9 mouse cellular contexts compared by ENCODE assay signal in the genomic region with DNA sequence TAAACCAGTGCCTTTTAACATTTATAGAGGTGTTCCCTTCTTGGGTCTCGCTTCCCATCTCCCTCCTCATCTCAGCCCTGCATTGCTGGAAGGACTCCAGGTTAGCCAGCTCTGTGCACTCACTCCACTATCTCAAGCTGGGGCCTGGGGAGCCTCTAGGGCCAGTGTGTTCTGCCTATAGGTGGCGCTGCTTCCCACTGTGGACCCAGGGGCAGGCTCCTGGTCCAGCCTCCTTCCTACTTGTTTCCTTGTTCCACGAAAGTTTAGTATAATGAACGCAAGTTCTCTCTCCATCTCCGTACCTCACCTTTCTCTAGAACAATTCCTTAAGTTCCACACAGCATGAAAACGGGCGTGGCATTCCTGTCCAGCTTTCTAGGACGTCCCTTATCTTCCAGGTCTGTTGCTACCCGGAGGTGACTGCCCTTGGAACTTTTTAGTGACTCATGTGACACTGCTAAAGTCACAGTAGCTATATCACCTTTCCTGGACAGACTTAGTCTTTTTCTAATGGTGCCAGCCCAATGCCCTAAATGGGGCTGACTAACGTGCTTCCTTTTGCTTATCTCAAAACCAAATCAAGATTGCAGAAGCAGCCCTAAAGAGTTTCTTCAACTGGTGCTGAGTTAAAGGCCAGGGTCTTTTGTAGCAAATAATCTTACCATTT. TPM values are rescaled to one million over a fixed set of nuclear protein-coding genes. Genes with fewer than 3 reads are reported as not detected.
A peak's percentile ranks its signal among the peaks of the same experiment; 100 is the strongest.
DNase-seq lines count a peak whose midpoint lies in the region; ATAC-seq lines count a peak whose summit lies in the region.
"Had no signal": no experiment of that assay in that cellular context is flagged by ENCODE, and none has a peak within 500 bp of the region (broad histone marks: within the 10 kb centered on the region; RNA-seq: fewer than 3 reads in every experiment).

No protein-coding gene starts in this region.

- peaks cover 20% of the 10 kb centered on the region for H3K36me3 ChIP-seq in forebrain, embryonic 15.5 days
- H3K36me3 ChIP-seq in hindbrain, embryonic 11.5 days (ENCODE audit: control insufficient read depth, insufficient read depth, low read length) = no peaks in the 10 kb centered on the region

- no peaks in the 10 kb centered on the region for H3K9me3 ChIP-seq in forebrain, embryonic 15.5 days
- no peaks in the 10 kb centered on the region for H3K9me3 ChIP-seq in hindbrain, embryonic 11.5 days (ENCODE audit: control insufficient read depth, low read length)
- H3K9me3 ChIP-seq: hindbrain, embryonic 15.5 days had no signal

- no peak overlapping the region for H3K4me3 ChIP-seq in forebrain, embryonic 15.5 days
- H3K4me3 ChIP-seq in hindbrain, embryonic 11.5 days (ENCODE audit: low read depth, low read length) = no peak overlapping the region
- H3K4me3 ChIP-seq: hindbrain, embryonic 15.5 days had no signal

- H3K4me2 ChIP-seq in forebrain, embryonic 15.5 days (replicated peaks) = no peak overlapping the region
- H3K4me2 ChIP-seq in hindbrain, embryonic 11.5 days (replicated peaks; ENCODE audit: low read depth, low read length) = no peak overlapping the region
- H3K4me2 ChIP-seq: hindbrain, embryonic 15.5 days had no signal

- no peaks in the 10 kb centered on the region for H3K4me1 ChIP-seq in forebrain, embryonic 15.5 days
- H3K4me1 ChIP-seq in hindbrain, embryonic 11.5 days (replicated peaks; ENCODE audit: control insufficient read depth, insufficient read depth, low read length) = no peaks in the 10 kb centered on the region
- H3K4me1 ChIP-seq: hindbrain, embryonic 15.5 days had no signal

- DNase-seq in MEL-GATA-1-ER (ENCODE audit: extremely low read depth, low read depth) = peak; percentile 44
- DNase-seq in hindbrain, embryonic 11.5 days (ENCODE audit: low spot score) = peak; percentile 77
- peak; percentile 67 to 78 for DNase-seq in layer of hippocampus, postnatal 10 days (ENCODE audit: low spot score in 2 of 2)
- DNase-seq in lung, postnatal 10 days = peak; percentile 84
- DNase-seq in right cerebral cortex, adult 18-20 months = peak; percentile 77
- DNase-seq in urinary bladder, postnatal 14 days (ENCODE audit: low spot score) = peak; percentile 75

- H3K27ac ChIP-seq in forebrain, embryonic 15.5 days (replicated peaks) = no peak overlapping the region
- H3K27ac ChIP-seq in hindbrain, embryonic 11.5 days (ENCODE audit: low read depth, low read length) = no peak overlapping the region
- H3K27ac ChIP-seq: hindbrain, embryonic 15.5 days had no signal

- 37% methylated on average over 10 of the region's 10 CpGs for WGBS in forebrain, embryonic 15.5 days
- 41% methylated on average over 10 of the region's 10 CpGs for WGBS in hindbrain, embryonic 11.5 days

- H3K27me3 ChIP-seq in forebrain, embryonic 15.5 days = no peaks in the 10 kb centered on the region
- no peaks in the 10 kb centered on the region for H3K27me3 ChIP-seq in hindbrain, embryonic 11.5 days (ENCODE audit: control insufficient read depth, insufficient read depth, low read length)
- H3K27me3 ChIP-seq: hindbrain, embryonic 15.5 days had no signal

- peak; percentile 74 for ATAC-seq in cerebellum, adult (ENCODE audit: insufficient number of reproducible peaks, low FRiP score, low TSS enrichment)
- ATAC-seq in forebrain, embryonic 15.5 days (replicated peaks) = peak; percentile 74; the same call in 1 of the 2 replicates
- ATAC-seq in hindbrain, embryonic 11.5 days (ENCODE audit: low FRiP score) = no peak

- H3K9ac ChIP-seq in forebrain, embryonic 15.5 days (replicated peaks) = no peak overlapping the region
- H3K9ac ChIP-seq in hindbrain, embryonic 11.5 days (ENCODE audit: low read depth, low read length) = no peak overlapping the region
- H3K9ac ChIP-seq: hindbrain, embryonic 15.5 days had no signal

RNA-seq across cellular contexts. Expression of a gene that starts 12.9 kb away (rescaled TPM):
- 377 and 388 TPM in 2 replicates for polyA plus RNA-seq in forebrain, embryonic 15.5 days (2015; fragmentation: Nextera tagmentation; extraction: Ambion mirVana)
- polyA plus RNA-seq in hindbrain, embryonic 11.5 days (2014; fragmentation: Nextera tagmentation; extraction: Ambion mirVana) = 339 and 340 TPM in 2 replicates
- total RNA-seq in layer of hippocampus, postnatal 10 days (2021) = 100 to 1,000 TPM; 272 to 278 TPM

RNA-seq across cellular contexts. Expression of a gene that starts 13.1 kb away (rescaled TPM):
- polyA plus RNA-seq in forebrain, embryonic 15.5 days (2015; fragmentation: Nextera tagmentation; extraction: Ambion mirVana) = 21.2 and 22.8 TPM in 2 replicates
- polyA plus RNA-seq in hindbrain, embryonic 11.5 days (2014; fragmentation: Nextera tagmentation; extraction: Ambion mirVana) = 26.6 and 27.5 TPM in 2 replicates
- total RNA-seq in layer of hippocampus, postnatal 10 days (2021) = 10 to 100 TPM; 63.9 to 67.0 TPM

RNA-seq across cellular contexts. Expression of a gene that starts 20.8 kb away (rescaled TPM):
- polyA plus RNA-seq in forebrain, embryonic 15.5 days (2015; fragmentation: Nextera tagmentation; extraction: Ambion mirVana) = 2.0 and 2.3 TPM in 2 replicates
- 3.4 and 5.0 TPM in 2 replicates for polyA plus RNA-seq in hindbrain, embryonic 11.5 days (2014; fragmentation: Nextera tagmentation; extraction: Ambion mirVana)
- 1 to 10 TPM; 2.3 to 3.7 TPM for total RNA-seq in layer of hippocampus, postnatal 10 days (2021)

RNA-seq across cellular contexts. Expression of a gene that starts 28.9 kb away (rescaled TPM):
- 0.27 TPM in 1 of 2 replicates, not detected in the other for polyA plus RNA-seq in forebrain, embryonic 15.5 days (2015; fragmentation: Nextera tagmentation; extraction: Ambion mirVana)
- polyA plus RNA-seq in hindbrain, embryonic 11.5 days (2014; fragmentation: Nextera tagmentation; extraction: Ambion mirVana) = not detected in 2 replicates
- not detected for total RNA-seq in layer of hippocampus, postnatal 10 days (2021)
- polyA plus RNA-seq: hindbrain, embryonic 15.5 days had no signal
